Mouse (Mus musculus) hindbrain, embryonic 14.5 days (tissue): ENCODE measurements around the gene Disp1. TPM values are rescaled to one million over a fixed set of nuclear protein-coding genes. Genes with fewer than 3 reads are reported as not detected.

Experiments used
- ATAC-seq: fragments of 200-750 bp; cut with Nextera tagmentation; 2 replicates; pipeline ENCODE4 v1.8.0; 2017; ENCODE audit warnings: moderate number of reproducible peaks, mild to moderate bottlenecking, moderate TSS enrichment, moderate library complexity; ENCODE audit not compliant: low FRiP score
- DNase-seq: peaks from one replicate; pipeline ENCODE4 v3.0.0-alpha.2; 2015; ENCODE audit warnings: low spot score
- H3K27ac ChIP-seq: fragments of 300-500 bp; sonication (generic); 2 replicates; pipeline ENCODE4 v1.5.1; 2014; ENCODE audit warnings: mild to moderate bottlenecking, moderate library complexity
- H3K27me3 ChIP-seq: fragments of 300-500 bp; sonication (generic); 2 replicates; pipeline ENCODE4 v1.6.1; 2014; ENCODE audit warnings: mild to moderate bottlenecking, low read length, mixed read lengths; ENCODE audit not compliant: control insufficient read depth, insufficient read depth
- H3K36me3 ChIP-seq: fragments of 300-500 bp; sonication (generic); replicated peaks from 2 replicates; pipeline ENCODE4 v1.6.1; 2014; ENCODE audit not compliant: control insufficient read depth, insufficient read depth
- H3K4me1 ChIP-seq: fragments of 300-500 bp; sonication (generic); replicated peaks from 2 replicates; pipeline ENCODE4 v1.6.1; 2014; ENCODE audit warnings: antibody characterized with exemption, low read length, mixed read lengths; ENCODE audit not compliant: control insufficient read depth, insufficient read depth
- H3K4me2 ChIP-seq: fragments of 300-500 bp; sonication (generic); replicated peaks from 2 replicates; pipeline ENCODE4 v1.6.1; 2014; ENCODE audit warnings: mild to moderate bottlenecking, moderate library complexity
- H3K4me3 ChIP-seq: fragments of 300-500 bp; sonication (generic); replicated peaks from 2 replicates; pipeline ENCODE4 v1.5.1; 2014; ENCODE audit warnings: mild to moderate bottlenecking, low read length
- H3K9ac ChIP-seq: fragments of 300-500 bp; sonication (generic); 2 replicates; pipeline ENCODE4 v1.6.1; 2014
- H3K9me3 ChIP-seq: fragments of 300-500 bp; sonication (generic); 2 replicates; pipeline ENCODE4 v1.6.1; 2016; ENCODE audit warnings: low read length; ENCODE audit not compliant: control insufficient read depth
- WGBS: fragments of 180-500 bp; shearing (Covaris S2); extraction: QIAGEN DNeasy Blood & Tissue Kit; methylation state at CpG from one replicate; pipeline ENCODE4 v1.1.7; 2014; 5-methylcytosine and 5-hydroxymethylcytosine counted together
- polyA plus RNA-seq: library from polyadenylated mRNA; unstranded; fragments of >200 nt; fragmentation: Nextera tagmentation; extraction: Ambion mirVana; gene quantifications from 2 replicates; pipeline ENCODE4 v1.2.1, GENCODE M21; 2014

Disp1 gene
- polyA plus RNA-seq, 1 experiment from 2014 or later = 9.4 TPM

DNA sequence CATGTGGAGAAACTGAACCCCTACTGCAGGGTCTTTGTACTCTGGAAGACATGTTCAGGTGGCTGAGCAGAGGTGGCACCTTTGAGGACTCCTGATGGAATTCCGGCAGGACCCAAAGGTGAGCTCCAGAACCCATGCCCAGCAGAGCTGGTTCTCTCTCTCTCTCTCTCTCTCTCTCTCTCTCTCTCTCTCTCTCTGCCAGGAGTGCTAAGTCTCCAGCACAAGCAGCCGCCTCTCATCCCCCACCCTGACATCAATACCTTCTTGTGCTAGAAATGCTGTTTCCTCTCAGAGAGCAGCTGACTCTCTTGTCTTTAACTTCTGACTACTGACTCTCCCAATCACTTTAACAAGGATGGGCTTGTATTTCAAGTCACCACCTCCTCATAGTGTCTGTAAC is 113.8 kb downstream of the Disp1 start:
- H3K4me3 ChIP-seq = no peak overlapping the region
- H3K27me3 ChIP-seq = no peaks in the 10 kb centered on the region
- ATAC-seq = no peak
- H3K4me1 ChIP-seq = no peaks in the 10 kb centered on the region
- no peak overlapping the region for H3K27ac ChIP-seq
- H3K4me2 ChIP-seq = no peak overlapping the region
- no peak overlapping the region for H3K9ac ChIP-seq
- H3K36me3 ChIP-seq = no peaks in the 10 kb centered on the region
- no peaks in the 10 kb centered on the region for H3K9me3 ChIP-seq
- 88% methylated on average over 2 of the region's 2 CpGs for WGBS
- no peak for DNase-seq

DNA sequence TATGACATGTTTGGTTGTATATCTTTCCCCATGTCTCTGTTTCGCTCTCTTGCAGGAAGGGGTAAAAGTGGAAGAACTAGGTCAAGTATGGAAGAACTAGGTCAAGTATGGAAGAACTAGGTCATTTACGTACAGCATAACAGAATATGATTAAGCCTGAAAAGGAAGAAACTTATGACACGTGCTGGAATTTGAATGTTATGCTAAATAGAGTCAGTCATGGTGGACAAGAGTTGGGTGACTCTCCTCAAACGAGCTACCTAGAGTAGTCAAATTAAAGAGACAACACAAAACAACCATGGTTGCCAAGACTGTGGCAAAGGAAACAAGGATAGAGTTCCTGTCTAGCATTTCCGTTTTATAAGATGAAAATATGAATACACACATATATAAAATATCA is 116.6 kb downstream of the Disp1 start:
- Histone ChIP-seq H3K4me1 (no peaks in the 10 kb centered on the region), H3K4me2 (no peak overlapping the region), H3K27ac (no peak overlapping the region), H3K4me3 (no peak overlapping the region), H3K27me3 (no peaks in the 10 kb centered on the region), H3K9ac (no peak overlapping the region), H3K9me3 (no peaks in the 10 kb centered on the region), H3K36me3 (no peaks in the 10 kb centered on the region)
- WGBS = 97% methylated on average over 5 of the region's 5 CpGs
- DNase-seq (no peak), ATAC-seq (no peak)

DNA sequence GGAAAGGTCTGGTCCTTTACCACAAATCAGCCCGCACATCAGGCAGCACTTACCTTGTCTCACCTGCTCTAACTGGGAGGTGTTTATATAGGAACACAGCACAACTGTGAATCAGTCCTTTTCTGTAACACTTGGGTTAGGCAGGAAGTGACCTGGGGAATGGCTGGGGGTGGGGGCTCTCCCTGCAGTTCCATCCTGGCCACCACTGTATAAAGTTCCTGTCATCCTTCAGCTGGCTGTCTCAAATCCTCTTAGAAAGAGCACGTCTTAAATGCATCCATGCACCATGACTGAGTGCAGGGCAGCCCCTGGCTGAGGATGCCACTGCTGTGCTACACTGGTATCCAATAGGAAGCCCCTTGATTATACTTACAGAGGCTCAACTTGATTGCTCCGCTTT is 118.5 kb downstream of the Disp1 start:
- DNase-seq (no peak), ATAC-seq (no peak)
- no peaks in the 10 kb centered on the region for H3K4me1 ChIP-seq
- H3K9ac ChIP-seq = no peak overlapping the region
- H3K4me3 ChIP-seq = no peak overlapping the region
- H3K27ac ChIP-seq = no peak overlapping the region
- 83% methylated on average over 3 of the region's 3 CpGs for WGBS
- H3K9me3 ChIP-seq = no peaks in the 10 kb centered on the region
- H3K27me3 ChIP-seq = no peaks in the 10 kb centered on the region
- H3K36me3 ChIP-seq = no peaks in the 10 kb centered on the region
- H3K4me2 ChIP-seq = no peak overlapping the region

DNA sequence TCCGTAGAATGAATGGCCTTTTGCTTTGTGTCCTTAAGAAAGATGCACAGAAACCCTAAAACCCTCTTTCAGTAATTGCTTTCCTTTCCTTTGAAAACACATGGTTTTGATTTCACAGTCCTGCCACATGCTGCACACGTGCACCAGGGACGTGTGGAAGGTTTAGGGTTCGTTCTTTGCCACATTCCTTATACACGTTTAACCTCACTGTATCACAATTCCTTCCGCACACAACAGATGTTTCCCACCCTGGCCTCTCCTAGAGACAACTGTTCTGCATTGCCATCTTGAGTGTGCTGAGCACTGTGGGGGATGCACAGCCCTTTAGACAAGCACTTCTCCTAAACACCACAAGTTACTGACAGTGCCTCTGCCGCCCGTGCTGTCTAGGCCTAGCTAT is 119.2 kb downstream of the Disp1 start:
- no peak overlapping the region for H3K27ac ChIP-seq
- H3K36me3 ChIP-seq = no peaks in the 10 kb centered on the region
- ATAC-seq (no peak), DNase-seq (no peak)
- H3K9me3 ChIP-seq = no peaks in the 10 kb centered on the region
- no peaks in the 10 kb centered on the region for H3K27me3 ChIP-seq
- 76% methylated on average over 8 of the region's 8 CpGs for WGBS
- no peak overlapping the region for H3K4me3 ChIP-seq
- no peaks in the 10 kb centered on the region for H3K4me1 ChIP-seq
- H3K9ac ChIP-seq = no peak overlapping the region
- H3K4me2 ChIP-seq = no peak overlapping the region

DNA sequence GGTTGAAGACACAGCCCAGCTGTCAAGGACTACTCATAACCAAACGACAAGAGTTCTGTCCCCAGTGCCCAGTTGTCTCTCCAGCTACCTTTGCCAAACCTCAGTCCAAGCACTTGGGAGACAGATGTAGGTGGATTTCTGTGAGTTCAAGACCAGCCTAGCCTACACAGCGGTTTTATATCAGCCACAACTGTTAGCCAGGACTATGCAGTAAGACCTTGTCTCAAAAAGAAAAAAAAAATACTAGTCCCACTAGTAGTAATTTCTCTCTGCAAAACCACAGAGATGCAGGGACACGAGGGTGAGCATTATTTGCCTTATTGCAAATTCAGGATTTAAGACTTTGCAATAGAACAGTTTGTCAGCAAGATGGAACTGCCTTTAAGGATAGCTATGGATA is 120.0 kb downstream of the Disp1 start:
- WGBS = 93% methylated on average over 3 of the region's 3 CpGs
- H3K9me3 ChIP-seq = no peaks in the 10 kb centered on the region

DNA sequence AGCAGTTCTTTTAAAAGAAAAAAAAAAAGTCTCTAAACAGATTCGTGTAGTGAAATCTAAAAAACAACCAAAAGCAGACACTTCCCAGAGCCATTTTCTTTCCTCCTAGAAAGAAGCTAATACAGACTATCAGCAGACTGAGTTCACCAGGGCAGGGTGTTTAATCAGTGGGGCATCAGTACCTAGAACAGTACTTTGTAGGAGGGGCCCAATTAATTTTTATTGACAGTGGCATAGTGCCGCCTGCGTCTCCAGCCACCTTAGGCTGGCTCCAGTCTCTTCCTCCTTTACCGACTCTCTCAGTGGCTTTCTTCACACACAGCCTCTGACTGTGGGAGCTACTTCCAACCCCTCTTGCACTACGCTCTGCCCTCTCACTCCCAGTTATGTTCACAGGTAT is 121.1 kb downstream of the Disp1 start:
- Histone ChIP-seq H3K36me3 (0 out of 2 replicates have a peak, but pooled peaks cover 3% of the 10 kb centered on the region), H3K27me3 (no peaks in the 10 kb centered on the region), H3K9ac (no peak overlapping the region), H3K4me2 (no peak overlapping the region), H3K27ac (no peak overlapping the region), H3K9me3 (no peaks in the 10 kb centered on the region), H3K4me1 (peaks cover 7% of the 10 kb centered on the region; the same call in 1 of the 2 replicates), H3K4me3 (no peak overlapping the region)
- WGBS = 86% methylated on average over 5 of the region's 5 CpGs
- DNase-seq (no peak), ATAC-seq (no peak)

More for the DNA sequence above, 120.0 kb downstream of the Disp1 start:
- H3K4me3 ChIP-seq = no peak overlapping the region
- no peaks in the 10 kb centered on the region for H3K27me3 ChIP-seq
- peaks cover 6% of the 10 kb centered on the region; the same call in 1 of the 2 replicates for H3K4me1 ChIP-seq
- no peak for ATAC-seq
- no peak overlapping the region for H3K27ac ChIP-seq
- DNase-seq = no peak
- H3K36me3 ChIP-seq = no peaks in the 10 kb centered on the region
- no peak overlapping the region for H3K9ac ChIP-seq
- H3K4me2 ChIP-seq = no peak overlapping the region

DNA sequence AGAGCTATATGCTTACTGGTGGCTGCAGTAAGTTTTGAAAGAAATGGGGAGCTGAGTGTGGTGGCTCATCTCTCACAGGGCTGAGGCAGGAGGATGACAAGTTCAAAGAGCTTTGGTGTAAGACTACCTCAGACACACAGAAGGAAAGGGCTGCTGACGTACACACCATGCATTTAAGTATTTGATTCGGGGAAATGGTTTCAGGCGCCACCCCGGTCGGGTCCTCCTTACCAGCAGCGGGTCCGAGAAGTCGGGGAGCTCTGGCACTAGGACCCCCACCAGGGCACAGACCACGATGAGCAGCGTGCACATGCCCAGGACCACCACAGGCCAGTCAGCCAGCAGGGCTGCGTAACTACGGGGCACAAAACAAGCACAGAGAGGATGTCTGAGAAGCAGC is 121.6 kb downstream of the Disp1 start:
- Histone ChIP-seq H3K9me3 (no peaks in the 10 kb centered on the region), H3K27me3 (no peaks in the 10 kb centered on the region), H3K4me2 (no peak overlapping the region), H3K36me3 (peaks cover 3% of the 10 kb centered on the region; the same call in 1 of the 2 replicates), H3K27ac (no peak overlapping the region), H3K4me1 (peaks cover 7% of the 10 kb centered on the region; the same call in 1 of the 2 replicates), H3K4me3 (no peak overlapping the region), H3K9ac (no peak overlapping the region)
- ATAC-seq (no peak), DNase-seq (no peak)
- 95% methylated on average over 12 of the region's 12 CpGs for WGBS

DNA sequence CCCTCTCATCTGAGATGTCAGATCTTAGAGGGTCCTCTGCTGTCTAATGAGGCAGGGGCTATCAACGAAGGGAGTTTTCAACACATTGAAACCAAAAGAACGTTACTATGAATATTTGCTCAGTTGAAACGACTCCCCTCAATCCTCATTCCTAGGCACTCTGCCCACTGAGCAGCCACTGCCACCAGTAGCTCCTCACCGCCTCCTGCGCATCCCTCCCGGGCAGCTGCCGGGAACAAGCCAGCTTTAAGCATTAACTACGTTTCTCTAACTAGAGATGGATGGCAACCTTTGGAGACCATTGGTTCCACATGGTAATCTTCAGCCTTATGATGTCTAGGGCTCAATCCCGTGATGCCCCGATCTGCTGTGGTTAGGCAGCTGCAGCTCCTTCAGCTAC is 123.7 kb downstream of the Disp1 start:
- peaks cover 7% of the 10 kb centered on the region; the same call in 1 of the 2 replicates for H3K4me1 ChIP-seq
- H3K27ac ChIP-seq = no peak overlapping the region
- H3K36me3 ChIP-seq = peaks cover 9% of the 10 kb centered on the region; the same call in 1 of the 2 replicates
- WGBS = 94% methylated on average over 10 of the region's 10 CpGs
- no peaks in the 10 kb centered on the region for H3K27me3 ChIP-seq
- H3K4me2 ChIP-seq = no peak overlapping the region
- DNase-seq (no peak), ATAC-seq (no peak)
- H3K9me3 ChIP-seq = no peaks in the 10 kb centered on the region
- H3K4me3 ChIP-seq = no peak overlapping the region
- H3K9ac ChIP-seq = no peak overlapping the region

DNA sequence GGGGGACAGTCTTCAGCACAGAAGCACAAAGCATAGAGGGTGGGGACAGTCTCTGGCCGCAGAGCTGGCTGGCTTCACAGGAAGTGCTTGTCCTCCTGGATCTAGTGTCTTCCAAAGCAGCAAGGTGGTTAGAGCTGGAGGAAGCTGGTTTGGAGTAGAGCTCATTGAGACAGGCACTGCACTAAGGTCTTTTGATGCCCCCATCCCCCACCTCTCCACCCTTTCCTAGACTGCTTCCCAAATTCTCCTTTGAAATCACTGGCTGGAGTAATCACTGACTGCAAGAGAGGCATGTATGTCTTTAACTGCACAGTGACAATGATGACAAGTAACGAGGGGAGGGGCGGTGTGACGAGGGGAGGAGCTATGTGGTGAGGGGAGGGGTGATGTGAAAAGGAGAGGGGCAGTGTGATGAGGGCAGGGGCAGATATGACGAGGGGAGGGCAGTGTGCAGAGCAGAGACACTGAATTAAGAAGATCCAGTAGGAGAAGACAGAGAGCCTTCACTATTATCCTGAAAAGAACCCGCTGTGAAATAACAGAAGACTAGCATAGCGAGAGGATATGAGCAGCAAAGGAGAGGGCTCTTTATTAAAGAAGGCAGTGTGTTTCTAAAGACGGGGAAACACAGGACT is 125.8 kb downstream of the Disp1 start:
- no peaks in the 10 kb centered on the region for H3K27me3 ChIP-seq
- H3K27ac ChIP-seq = no peak overlapping the region
- WGBS = 52% methylated on average over 8 of the region's 8 CpGs
- no peaks in the 10 kb centered on the region for H3K9me3 ChIP-seq
- no peak overlapping the region for H3K4me2 ChIP-seq
- H3K9ac ChIP-seq = no peak overlapping the region
- peaks cover 7% of the 10 kb centered on the region; the same call in 1 of the 2 replicates for H3K4me1 ChIP-seq
- ATAC-seq (no peak), DNase-seq (no peak)
- H3K36me3 ChIP-seq = peaks cover 9% of the 10 kb centered on the region; the same call in 1 of the 2 replicates
- H3K4me3 ChIP-seq = no peak overlapping the region

DNA sequence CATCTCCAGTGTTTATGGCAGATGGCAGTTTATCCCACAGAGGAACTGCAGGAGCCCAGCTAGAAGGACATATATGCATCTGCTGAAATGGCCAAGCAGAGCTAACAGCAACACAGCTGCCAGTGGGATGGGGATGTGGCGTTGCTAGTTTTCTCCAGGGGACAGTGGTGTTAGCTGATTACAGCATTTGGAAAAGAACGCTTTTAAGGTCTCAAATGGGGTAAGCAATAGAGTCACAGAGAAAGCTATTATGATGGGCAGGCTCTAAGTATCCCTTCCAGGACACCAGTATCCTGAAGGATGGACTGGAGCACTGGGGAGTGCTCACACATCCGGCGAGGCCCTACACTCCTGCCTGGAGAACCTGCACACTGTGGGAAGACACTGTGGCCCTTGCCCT is 129.0 kb downstream of the Disp1 start:
- no peak for ATAC-seq
- no peaks in the 10 kb centered on the region for H3K9me3 ChIP-seq
- WGBS = 78% methylated on average over 4 of the region's 4 CpGs
- no peak overlapping the region for H3K9ac ChIP-seq
- H3K4me3 ChIP-seq = no peak overlapping the region
- no peaks in the 10 kb centered on the region for H3K27me3 ChIP-seq
- peaks cover 32% of the 10 kb centered on the region for H3K36me3 ChIP-seq
- no peak for DNase-seq
- peaks cover 7% of the 10 kb centered on the region; the same call in 1 of the 2 replicates for H3K4me1 ChIP-seq
- H3K4me2 ChIP-seq = no peak overlapping the region
- no peak overlapping the region for H3K27ac ChIP-seq
